Mouse (Mus musculus) MEL (cell line): ENCODE results near the gene Slc37a4. TPM values are rescaled to one million over a fixed set of nuclear protein-coding genes. Genes with fewer than 3 reads are reported as not detected.

Experiments
- DNase-seq: peaks from one replicate; pipeline ENCODE4 v3.0.0; 2011; ENCODE audit warnings: low read depth, low spot score
- H3K27ac ChIP-seq: 2 replicates; pipeline ENCODE4 v1.5.1; 2012; ENCODE audit warnings: low read depth, mild to moderate bottlenecking, control low read depth, low read length, moderate library complexity; ENCODE audit not compliant: control insufficient read depth
- H3K27me3 ChIP-seq, 2 experiments: fragments of 150-350 bp in 1 of 2; sonication (generic) in 1 of 2; 2 replicates each; pipeline ENCODE4 v1.6.1; 2012; ENCODE audit warnings: low read length in 2 of 2, mild to moderate bottlenecking in 2 of 2, improper control_type of control experiment in 1 of 2, moderate library complexity in 1 of 2; ENCODE audit not compliant: insufficient read depth in 2 of 2, control insufficient read depth in 1 of 2
- H3K36me3 ChIP-seq, 2 experiments: 2 replicates each; pipeline ENCODE4 v1.6.1; 2012 to 2014; ENCODE audit warnings: low read length in 2 of 2, improper control_type of control experiment in 1 of 2, inconsistent platforms in 1 of 2, mild to moderate bottlenecking in 1 of 2; ENCODE audit not compliant: insufficient read depth in 2 of 2, control insufficient read depth in 1 of 2
- H3K4me1 ChIP-seq, 2 experiments: fragments of 150-350 bp in 1 of 2; sonication (generic) in 1 of 2; 2 replicates each; pipeline ENCODE4 v1.6.1; 2012; ENCODE audit warnings: low read length in 2 of 2, improper control_type of control experiment in 1 of 2, mild to moderate bottlenecking in 1 of 2; ENCODE audit not compliant: insufficient read depth in 2 of 2, control insufficient read depth in 1 of 2
- H3K4me3 ChIP-seq, 2 experiments: fragments of 150-350 bp in 1 of 2; sonication (generic) in 1 of 2; 2 replicates each; pipeline ENCODE4 v1.5.1; 2012; ENCODE audit warnings: low read depth in 2 of 2, low read length in 2 of 2, mild to moderate bottlenecking in 2 of 2, moderate library complexity in 2 of 2, control low read depth in 1 of 2, improper control_type of control experiment in 1 of 2; ENCODE audit not compliant: control insufficient read depth in 1 of 2, insufficient read depth in 1 of 2
- H3K79me2 ChIP-seq: 2 replicates; pipeline ENCODE4 v1.6.1; 2012; ENCODE audit warnings: mild to moderate bottlenecking, low read length, moderate library complexity; ENCODE audit not compliant: control insufficient read depth, poor library complexity, insufficient read depth
- H3K9ac ChIP-seq: 2 replicates; pipeline ENCODE4 v1.6.1; 2012; ENCODE audit warnings: low read depth, mild to moderate bottlenecking, control low read depth, low read length, moderate library complexity; ENCODE audit not compliant: control insufficient read depth, poor library complexity, severe bottlenecking
- H3K9me3 ChIP-seq: fragments of 150-350 bp; sonication (generic); replicated peaks from 2 replicates; pipeline ENCODE4 v1.6.1; 2012; ENCODE audit warnings: mild to moderate bottlenecking, low read length, improper control_type of control experiment, moderate library complexity; ENCODE audit not compliant: insufficient read depth
- BHLHE40 ChIP-seq: IDR thresholded peaks from 2 replicates; pipeline ENCODE4 v1.6.1; 2012; ENCODE audit warnings: low read depth, mild to moderate bottlenecking, inconsistent platforms, low read length, improper control_type of control experiment, borderline replicate concordance
- CHD1 ChIP-seq: IDR thresholded peaks from 2 replicates; pipeline ENCODE4 v1.6.1; 2012; ENCODE audit warnings: low read depth, mild to moderate bottlenecking, inconsistent platforms, low read length, improper control_type of control experiment
- CHD2 ChIP-seq: IDR thresholded peaks from 2 replicates; pipeline ENCODE4 v1.6.1; 2011; ENCODE audit warnings: low read length, improper control_type of control experiment
- CTCF ChIP-seq, 3 experiments: IDR thresholded peaks in 2 of 3; conservative IDR thresholded peaks in 1 of 3; 2 replicates each; pipeline ENCODE4 v1.5.1; 2011 to 2012; ENCODE audit warnings: low read length in 3 of 3, low read depth in 2 of 3, mild to moderate bottlenecking in 2 of 3, improper control_type of control experiment in 1 of 3, inconsistent platforms in 1 of 3, mixed read lengths in 1 of 3, moderate library complexity in 1 of 3; ENCODE audit not compliant: control insufficient read depth in 1 of 3, insufficient read depth in 1 of 3, poor library complexity in 1 of 3, severe bottlenecking in 1 of 3
- E2F4 ChIP-seq: IDR thresholded peaks from 2 replicates; pipeline ENCODE4 v1.6.1; 2011; ENCODE audit warnings: low read depth, low read length, improper control_type of control experiment, borderline replicate concordance
- EP300 ChIP-seq, 2 experiments: IDR thresholded peaks; 2 replicates each; pipeline ENCODE4 v1.6.1; 2011; ENCODE audit warnings: improper control_type of control experiment in 2 of 2, low read length in 2 of 2, low read depth in 1 of 2, mild to moderate bottlenecking in 1 of 2
- GABPA ChIP-seq: IDR thresholded peaks from 2 replicates; pipeline ENCODE4 v1.6.1; 2012; ENCODE audit warnings: low read depth, mild to moderate bottlenecking, inconsistent platforms, low read length, improper control_type of control experiment, moderate library complexity
- JUND ChIP-seq: IDR thresholded peaks from 2 replicates; pipeline ENCODE4 v1.6.1; 2011; ENCODE audit warnings: low read depth, mild to moderate bottlenecking, improper control_type of control experiment, low read length
- MAFK ChIP-seq: IDR thresholded peaks from 2 replicates; pipeline ENCODE4 v1.6.1; 2011; ENCODE audit warnings: low read depth, mild to moderate bottlenecking, low read length, improper control_type of control experiment, borderline replicate concordance
- MEF2A ChIP-seq: IDR thresholded peaks from 2 replicates; pipeline ENCODE4 v1.6.1; 2014; ENCODE audit warnings: low read depth, mild to moderate bottlenecking, inconsistent platforms, low read length, improper control_type of control experiment; ENCODE audit not compliant: poor library complexity, insufficient replicate concordance, severe bottlenecking; ENCODE audit errors: extremely low read depth
- NRF1 ChIP-seq: IDR thresholded peaks from 2 replicates; pipeline ENCODE4 v1.6.1; 2014; ENCODE audit warnings: low read depth, mild to moderate bottlenecking, inconsistent platforms, low read length, improper control_type of control experiment, moderate library complexity; ENCODE audit not compliant: poor library complexity, insufficient read depth, severe bottlenecking
- POLR2A ChIP-seq, 2 experiments: IDR thresholded peaks; 2 replicates each; pipeline ENCODE4 v1.6.1; 2011 to 2012; ENCODE audit warnings: low read length in 2 of 2, mild to moderate bottlenecking in 2 of 2, control low read depth in 1 of 2, improper control_type of control experiment in 1 of 2, low read depth in 1 of 2, moderate library complexity in 1 of 2; ENCODE audit not compliant: control insufficient read depth in 1 of 2, insufficient read depth in 1 of 2, poor library complexity in 1 of 2
- POLR2AphosphoS2 ChIP-seq: IDR thresholded peaks from 2 replicates; pipeline ENCODE4 v1.6.1; 2011; ENCODE audit warnings: low read length, improper control_type of control experiment
- SIN3A ChIP-seq: IDR thresholded peaks from 2 replicates; pipeline ENCODE4 v1.6.1; 2012; ENCODE audit warnings: low read length, improper control_type of control experiment, inconsistent platforms
- TCF12 ChIP-seq: IDR thresholded peaks from 2 replicates; pipeline ENCODE4 v1.6.1; 2014; ENCODE audit warnings: low read depth, mild to moderate bottlenecking, inconsistent platforms, low read length, improper control_type of control experiment, moderate library complexity
- UBTF ChIP-seq: IDR thresholded peaks from 2 replicates; pipeline ENCODE4 v1.6.1; 2012; ENCODE audit warnings: low read depth, mild to moderate bottlenecking, inconsistent platforms, low read length, improper control_type of control experiment, moderate library complexity, borderline replicate concordance; ENCODE audit not compliant: insufficient read depth
- ZKSCAN1 ChIP-seq: IDR thresholded peaks from 2 replicates; pipeline ENCODE4 v1.6.1; 2012; ENCODE audit warnings: low read depth, mild to moderate bottlenecking, inconsistent platforms, low read length, improper control_type of control experiment, moderate library complexity
- polyA plus RNA-seq, 2 experiments: library from polyadenylated mRNA; stranded (reverse) in 1 of 2; unstranded in 1 of 2; fragments of >175 nt in 1 of 2; fragments of >200 nt in 1 of 2; gene quantifications; 2 replicates each; pipeline versions ENCODE4 v1.2.1 to v1.2.4; 2012; ENCODE audit warnings: low replicate concordance in 2 of 2, low read depth in 1 of 2; ENCODE audit not compliant: insufficient read length in 2 of 2, insufficient read depth in 1 of 2, missing spikeins in 1 of 2
- total RNA-seq: library from RNA; depleted of rRNA; stranded (reverse); fragments of 300-350 nt; gene quantifications from 2 replicates; pipeline ENCODE4 v1.2.3, GENCODE M21; 2012

The Slc37a4 gene
- total and polyA plus RNA-seq, 3 experiments = 29.0 to 35.3 TPM; not detected in 1

DNA sequence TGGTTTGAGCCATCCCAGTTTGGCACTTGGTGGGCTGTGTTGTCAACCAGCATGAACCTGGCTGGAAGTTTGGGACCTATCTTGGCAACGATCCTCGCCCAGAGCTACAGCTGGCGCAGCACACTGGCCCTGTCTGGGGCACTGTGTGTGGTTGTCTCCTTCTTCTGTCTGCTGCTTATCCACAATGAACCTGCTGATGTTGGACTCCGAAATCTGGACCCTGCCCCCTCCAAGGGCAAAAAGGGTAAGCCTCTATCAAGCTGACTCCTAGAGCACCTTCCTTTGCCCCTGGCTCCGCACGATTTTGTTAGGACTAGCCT, 3.1 kb downstream of the Slc37a4 start:
- Histone ChIP-seq H3K36me3 (peaks cover 4 to 5% of the 10 kb centered on the region in 2 experiments), H3K27ac (no peak overlapping the region), H3K9ac (no peak overlapping the region), H3K4me3 (no peak overlapping the region), H3K9me3 (no peaks in the 10 kb centered on the region), H3K27me3 (no peaks in the 10 kb centered on the region), H3K79me2 (peaks cover 8% of the 10 kb centered on the region; the same call in 1 of the 2 replicates), H3K4me1 (peaks cover 0 to 14% of the 10 kb centered on the region in 2 experiments; a peak in 2 of 4 replicates)
- TF ChIP-seq MEF2A (no peak), BHLHE40 (no peak), SIN3A (no peak), TCF12 (no peak), CHD2 (no peak), UBTF (no peak), POLR2A (IDR thresholded peaks at IDR 0.05; ENCODE audit: control insufficient read depth in 1 of 2, insufficient read depth in 1 of 2, low read depth in 1 of 2, low read length in 2 of 2, poor library complexity in 1 of 2) (no peak; a peak in 1 of 4 replicates), NRF1 (no peak), MAFK (no peak), JUND (no peak), POLR2AphosphoS2 (no peak)
- no peak for DNase-seq

GRCm38 (mm10) chr9:44401081-44401480, 4.4 kb downstream of the Slc37a4 start:
- Histone ChIP-seq H3K79me2 (peaks cover 12% of the 10 kb centered on the region), H3K4me1 (peaks cover 0 to 15% of the 10 kb centered on the region in 2 experiments; a peak in 2 of 4 replicates), H3K9me3 (no peaks in the 10 kb centered on the region), H3K4me3 (no peak overlapping the region), H3K9ac (no peak overlapping the region), H3K27ac (no peak overlapping the region), H3K36me3 (peaks cover 7 to 8% of the 10 kb centered on the region in 2 experiments), H3K27me3 (no peaks in the 10 kb centered on the region)
- TF ChIP-seq UBTF (no peak), CHD1 (no peak), ZKSCAN1 (no peak), E2F4 (no peak), EP300 (IDR thresholded peaks at IDR 0.05; ENCODE audit: low read depth in 1 of 2, low read length in 2 of 2) (no peak), GABPA (no peak), CTCF (IDR thresholded peaks at IDR 0.05 in 2 of 3, conservative IDR thresholded peaks at IDR 0.05 in 1 of 3; ENCODE audit: control insufficient read depth in 1 of 3, insufficient read depth in 1 of 3, low read depth in 2 of 3, low read length in 3 of 3, poor library complexity in 1 of 3, severe bottlenecking in 1 of 3) (no peak)
- DNase-seq = no peak
